Comparison of ENCODE assay signal across 23 mouse cellular contexts in genomic region chr5:106672597-106672996, GRCm38 (mm10). TPM values are rescaled to one million over a fixed set of nuclear protein-coding genes. Genes with fewer than 3 reads are reported as not detected.
A peak's percentile ranks its signal among the peaks of the same experiment; 100 is the strongest.
DNase-seq lines count a peak whose midpoint lies in the region; ATAC-seq and TF ChIP-seq lines count a peak whose summit lies in the region.
"Had no signal": no experiment of that assay in that cellular context is flagged by ENCODE, and none has a peak within 500 bp of the region (broad histone marks: within the 10 kb centered on the region; RNA-seq: fewer than 3 reads in every experiment).

No protein-coding gene starts in this region.

- no peak for DNase-seq in gastrocnemius, adult 2 months
- DNase-seq in gastrocnemius, postnatal 36 days = no peak
- no peak for DNase-seq in liver, embryonic 14.5 days (ENCODE audit: low read depth in 3 of 3, low spot score in 3 of 3)
- DNase-seq in liver = no peak
- DNase-seq: adrenal gland, adult 2 months; adrenal gland, postnatal 14 days; cerebellum, adult 11 months; cerebellum, adult 2 months; cerebellum, adult 9-11 months; cerebellum, postnatal 25 days; forebrain, postnatal 0 days; gastrocnemius, postnatal 25 days; heart, postnatal 14 days had no signal

- peak; percentile 29; the same call in 1 of the 2 replicates for TF ChIP-seq EP300 in liver, embryonic 14.5 days (IDR thresholded peaks at IDR 0.05; ENCODE audit: low read depth)

- TF ChIP-seq CTCF in gastrocnemius, adult 2 months (IDR thresholded peaks at IDR 0.05) = no peak
- TF ChIP-seq CTCF in liver, embryonic 14.5 days (IDR thresholded peaks at IDR 0.05; ENCODE audit: low read depth) = no peak

- no peaks in the 10 kb centered on the region for H3K27me3 ChIP-seq in liver, embryonic 14.5 days (ENCODE audit: control insufficient read depth, insufficient read depth, low read length)
- H3K27me3 ChIP-seq in midbrain, embryonic 16.5 days (ENCODE audit: control insufficient read depth, insufficient read depth, low read depth, low read length) = no peaks in the 10 kb centered on the region
- H3K27me3 ChIP-seq: embryonic facial prominence, embryonic 12.5 days; embryonic facial prominence, embryonic 15.5 days; heart, embryonic 15.5 days; hindbrain, embryonic 12.5 days; hindbrain, embryonic 15.5 days had no signal

- H3K36me3 ChIP-seq in liver, embryonic 14.5 days (replicated peaks; ENCODE audit: control insufficient read depth, insufficient read depth, low read depth) = peaks cover 11% of the 10 kb centered on the region
- H3K36me3 ChIP-seq in midbrain, embryonic 16.5 days (ENCODE audit: control insufficient read depth, insufficient read depth, low read length) = no peaks in the 10 kb centered on the region
- H3K36me3 ChIP-seq: embryonic facial prominence, embryonic 15.5 days had no signal

- intact Hi-C loops in gastrocnemius, adult 2 months (cut with DNase I) = no loop called here
- intact Hi-C loops in gastrocnemius, postnatal 36 days (cut with DNase I) = no loop called here

- H3K9me3 ChIP-seq in liver, embryonic 14.5 days (ENCODE audit: control insufficient read depth, low read length) = no peaks in the 10 kb centered on the region
- H3K9me3 ChIP-seq in midbrain, embryonic 16.5 days (replicated peaks; ENCODE audit: control insufficient read depth, low read length, poor library complexity, severe bottlenecking) = no peaks in the 10 kb centered on the region
- H3K9me3 ChIP-seq: embryonic facial prominence, embryonic 12.5 days; embryonic facial prominence, embryonic 15.5 days; G1E; heart, embryonic 15.5 days; hindbrain, embryonic 12.5 days; hindbrain, embryonic 15.5 days had no signal

- H3K27ac ChIP-seq in gastrocnemius, adult 2 months = 0 out of 2 replicates have a peak overlapping the region, but pooled peaks have one; percentile 2
- no peak overlapping the region for H3K27ac ChIP-seq in liver, embryonic 14.5 days
- H3K27ac ChIP-seq in midbrain, embryonic 16.5 days (ENCODE audit: low read length) = no peak overlapping the region
- H3K27ac ChIP-seq: embryonic facial prominence, embryonic 12.5 days; embryonic facial prominence, embryonic 15.5 days; hindbrain, embryonic 12.5 days; hindbrain, embryonic 15.5 days had no signal

- no peak overlapping the region for H3K4me2 ChIP-seq in liver, embryonic 14.5 days (ENCODE audit: low read depth)
- H3K4me2 ChIP-seq in midbrain, embryonic 16.5 days (ENCODE audit: low read length) = no peak overlapping the region
- H3K4me2 ChIP-seq: embryonic facial prominence, embryonic 12.5 days; embryonic facial prominence, embryonic 15.5 days; heart, embryonic 11.5 days; heart, embryonic 15.5 days; hindbrain, embryonic 12.5 days; hindbrain, embryonic 15.5 days had no signal

- peaks cover 0 to 13% of the 10 kb centered on the region in 2 experiments; a peak in 3 of 4 replicates for H3K4me1 ChIP-seq in liver, embryonic 14.5 days (replicated peaks; ENCODE audit: control insufficient read depth in 2 of 2, insufficient read depth in 2 of 2, low read length in 1 of 2)
- H3K4me1 ChIP-seq in midbrain, embryonic 16.5 days (ENCODE audit: control insufficient read depth, insufficient read depth, low read length) = no peaks in the 10 kb centered on the region
- H3K4me1 ChIP-seq: embryonic facial prominence, embryonic 12.5 days; embryonic facial prominence, embryonic 15.5 days; hindbrain, embryonic 12.5 days had no signal

- ATAC-seq in liver, embryonic 14.5 days (ENCODE audit: insufficient read depth) = no peak
- ATAC-seq in megakaryocyte progenitor cell, adult 5-6 weeks (replicated peaks; ENCODE audit: poor library complexity) = peak; percentile 35; the same call in 1 of the 2 replicates
- ATAC-seq in midbrain, embryonic 16.5 days = no peak
- ATAC-seq: forebrain, embryonic 14.5 days; forebrain, postnatal 0 days had no signal

- H3K9ac ChIP-seq in liver, embryonic 14.5 days (replicated peaks) = no peak overlapping the region
- no peak overlapping the region for H3K9ac ChIP-seq in midbrain, embryonic 16.5 days (ENCODE audit: low read depth, low read length)
- H3K9ac ChIP-seq: embryonic facial prominence, embryonic 12.5 days; embryonic facial prominence, embryonic 15.5 days; forebrain, postnatal 0 days; heart, embryonic 15.5 days; hindbrain, embryonic 12.5 days; hindbrain, embryonic 15.5 days had no signal

- no peak overlapping the region for H3K4me3 ChIP-seq in gastrocnemius, adult 2 months
- H3K4me3 ChIP-seq in liver, embryonic 14.5 days (ENCODE audit: insufficient read depth in 1 of 2, low read depth in 2 of 2, low read length in 2 of 2) = no peak overlapping the region
- H3K4me3 ChIP-seq in midbrain, embryonic 16.5 days (ENCODE audit: low read depth, low read length) = no peak overlapping the region
- H3K4me3 ChIP-seq: embryonic facial prominence, embryonic 12.5 days; embryonic facial prominence, embryonic 15.5 days; heart, embryonic 15.5 days; hindbrain, embryonic 12.5 days; hindbrain, embryonic 15.5 days had no signal

RNA-seq across cellular contexts. Expression of gene Zfp644, which starts 24.5 kb away (rescaled TPM):
- total RNA-seq in gastrocnemius, adult 2 months (2021) = 10 to 100 TPM; 51.2 to 55.7 TPM
- total RNA-seq in gastrocnemius, postnatal 36 days (2021) = 10 to 100 TPM; 37.7 to 44.1 TPM
- 6.9 and 11.0 TPM in 2 replicates for polyA plus RNA-seq in liver, embryonic 14.5 days (2012; rRNA removed)
- polyA plus RNA-seq in liver, embryonic 14.5 days (2014; fragmentation: Nextera tagmentation; extraction: Ambion mirVana) = 19.4 and 21.8 TPM in 2 replicates
- 73.1 and 92.7 TPM in 2 replicates for total RNA-seq in megakaryocyte progenitor cell, adult 5-6 weeks (2015)
- total RNA-seq in megakaryocyte progenitor cell, adult 5-6 weeks (2017) = 67.8 and 79.0 TPM in 2 replicates
- polyA plus RNA-seq in midbrain, embryonic 16.5 days (2015; fragmentation: Nextera tagmentation; extraction: Ambion mirVana) = 64.7 and 73.4 TPM in 2 replicates
